Mouse (Mus musculus) left cerebral cortex, postnatal 25 days (tissue): Measurements from ENCODE around the gene Gm5142. TPM values are rescaled to one million over a fixed set of nuclear protein-coding genes. Genes with fewer than 3 reads are reported as not detected.

Experiments
- total RNA-seq, 2 experiments: library from RNA; stranded (reverse); gene quantifications; 2 replicates each; pipeline ENCODE4 v1.2.3; 2021

Gene Gm5142
- total RNA-seq, 2 experiments from 2014 or later: not detected

Other genes starting within 250 kb of the Gm5142 start
- not detected for gene 1700129C05Rik, start 35.9 kb downstream of the Gm5142 start, total RNA-seq
- gene Rcbtb1, start 22.5 kb upstream of the Gm5142 start, total RNA-seq: 10 to 100 TPM; 26.2 to 27.0 TPM
- gene Gm6904, start 81.5 kb upstream of the Gm5142 start, total RNA-seq: not detected
- not detected for gene Phf11a, start 118.8 kb upstream of the Gm5142 start, total RNA-seq
- not detected for gene Phf11b, start 162.6 kb upstream of the Gm5142 start, total RNA-seq
- 1 to 10 TPM in 1 of 2 experiments, under 1 TPM in 1; 0.62 to 1.1 TPM for gene Phf11d, start 186.7 kb upstream of the Gm5142 start, total RNA-seq
- gene Phf11c, start 216.6 kb upstream of the Gm5142 start, total RNA-seq: under 1 TPM; 0.23 to 0.44 TPM